Mouse (Mus musculus): ENCODE results near the gene Galm. TPM values are rescaled to one million over a fixed set of nuclear protein-coding genes. Genes with fewer than 3 reads are reported as not detected.

Galm gene
- polyA plus RNA-seq, 1 experiment from 2014 or later: 10.0 TPM

DNA sequence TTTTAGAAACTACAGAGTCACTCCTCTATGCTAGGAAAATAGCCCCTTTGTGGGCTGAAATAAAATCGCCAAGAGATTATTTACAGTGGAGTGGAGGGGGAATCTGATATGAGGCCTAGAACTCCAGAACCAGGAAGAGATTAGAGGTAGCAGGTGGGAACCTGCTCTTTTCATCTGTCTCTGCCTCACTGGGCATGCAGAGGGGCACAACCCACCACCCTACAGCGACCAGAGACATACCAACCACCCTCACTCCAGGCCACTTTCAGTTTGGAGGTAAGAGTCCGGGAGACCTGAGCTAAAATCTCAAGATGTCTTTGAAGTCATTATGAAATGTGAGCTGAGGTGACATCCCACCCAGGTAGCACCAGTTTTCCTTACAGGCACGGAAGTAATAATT is 2.1 kb downstream of the Galm start:
- Histone ChIP-seq H3K9me3 (replicated peaks) (no peaks in the 10 kb centered on the region), H3K36me3 (no peaks in the 10 kb centered on the region), H3K9ac (no peak overlapping the region), H3K4me2 (no peak overlapping the region), H3K4me1 (replicated peaks) (peaks cover 20% of the 10 kb centered on the region), H3K4me3 (no peak overlapping the region), H3K27ac (ENCODE audit: poor library complexity, severe bottlenecking) (no peak overlapping the region), H3K27me3 (replicated peaks) (0 out of 2 replicates have a peak, but pooled peaks cover 6% of the 10 kb centered on the region)
- 81% methylated on average over 4 of the region's 4 CpGs for whole genome bisulfite sequencing
- ATAC-seq (ENCODE audit: insufficient number of reproducible peaks, low FRiP score): no peak

DNA sequence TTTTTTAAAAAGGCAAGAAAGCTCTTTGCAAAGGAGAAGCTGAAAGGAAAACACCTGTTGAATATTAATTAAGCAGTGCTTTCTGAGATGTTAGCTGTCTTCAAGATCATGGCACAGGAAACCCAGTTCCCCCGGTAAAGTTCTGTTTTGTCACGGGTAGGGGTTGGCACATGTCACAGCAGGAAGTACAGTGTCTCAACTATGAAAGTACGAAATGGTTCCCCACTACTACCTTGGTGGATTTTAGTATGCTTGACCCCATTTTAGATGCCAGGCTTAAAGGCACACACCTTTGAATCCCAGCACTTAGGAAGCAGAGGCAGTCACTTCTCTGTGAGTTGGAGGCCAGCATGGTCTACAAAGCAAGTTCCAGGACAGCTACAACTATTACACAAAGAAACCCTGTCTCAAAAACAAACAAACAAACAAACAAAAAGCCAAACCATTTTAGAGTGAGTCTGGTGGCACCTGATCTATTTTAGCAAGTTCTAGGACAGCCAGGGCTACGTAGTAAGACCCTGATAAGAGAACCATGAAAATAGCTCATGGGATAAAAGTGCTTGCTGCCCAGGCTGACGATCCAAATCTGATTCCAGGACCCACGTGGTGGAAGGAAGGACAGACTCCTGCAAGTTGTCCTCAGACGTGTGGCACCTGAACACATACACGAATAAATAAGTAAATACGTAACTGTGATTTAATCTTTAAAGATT is 3.6 kb downstream of the Galm start:
- 57% methylated on average over 9 of the region's 9 CpGs for WGBS
- no peak for ATAC-seq (ENCODE audit: insufficient number of reproducible peaks, low FRiP score)
- H3K4me2 ChIP-seq: no peak overlapping the region
- peaks cover 20% of the 10 kb centered on the region for H3K4me1 ChIP-seq (replicated peaks)
- no peak overlapping the region for H3K9ac ChIP-seq
- H3K27me3 ChIP-seq (replicated peaks): 0 out of 2 replicates have a peak, but pooled peaks cover 3% of the 10 kb centered on the region
- no peaks in the 10 kb centered on the region for H3K36me3 ChIP-seq
- no peaks in the 10 kb centered on the region for H3K9me3 ChIP-seq (replicated peaks)
- H3K27ac ChIP-seq (ENCODE audit: poor library complexity, severe bottlenecking): no peak overlapping the region
- H3K4me3 ChIP-seq: no peak overlapping the region

DNA sequence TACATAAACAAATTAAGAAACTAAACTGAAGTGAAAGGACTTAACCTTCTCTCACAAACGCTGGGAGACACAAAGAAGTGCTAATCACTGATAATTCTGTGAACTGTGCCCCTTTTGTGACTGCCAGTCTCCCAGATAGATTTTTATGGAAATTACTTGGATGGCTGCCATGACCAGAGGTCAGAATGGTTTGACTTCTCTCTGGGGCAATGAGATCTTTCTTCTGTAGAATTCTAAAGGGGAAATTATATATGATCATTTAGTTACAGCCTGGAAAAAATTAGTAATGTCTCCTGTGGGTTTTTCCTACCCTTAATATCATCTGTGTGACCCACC is 4.1 kb downstream of the Galm start:
- no peaks in the 10 kb centered on the region for H3K36me3 ChIP-seq
- 19% methylated on average over 1 of the region's 1 CpGs for WGBS
- ATAC-seq (ENCODE audit: insufficient number of reproducible peaks, low FRiP score): no peak
- H3K4me2 ChIP-seq: no peak overlapping the region
- no peak overlapping the region for H3K4me3 ChIP-seq
- H3K27ac ChIP-seq (ENCODE audit: poor library complexity, severe bottlenecking): no peak overlapping the region
- no peak overlapping the region for H3K9ac ChIP-seq
- H3K27me3 ChIP-seq (replicated peaks): no peaks in the 10 kb centered on the region
- no peaks in the 10 kb centered on the region for H3K9me3 ChIP-seq (replicated peaks)
- peaks cover 20% of the 10 kb centered on the region for H3K4me1 ChIP-seq (replicated peaks)

DNA sequence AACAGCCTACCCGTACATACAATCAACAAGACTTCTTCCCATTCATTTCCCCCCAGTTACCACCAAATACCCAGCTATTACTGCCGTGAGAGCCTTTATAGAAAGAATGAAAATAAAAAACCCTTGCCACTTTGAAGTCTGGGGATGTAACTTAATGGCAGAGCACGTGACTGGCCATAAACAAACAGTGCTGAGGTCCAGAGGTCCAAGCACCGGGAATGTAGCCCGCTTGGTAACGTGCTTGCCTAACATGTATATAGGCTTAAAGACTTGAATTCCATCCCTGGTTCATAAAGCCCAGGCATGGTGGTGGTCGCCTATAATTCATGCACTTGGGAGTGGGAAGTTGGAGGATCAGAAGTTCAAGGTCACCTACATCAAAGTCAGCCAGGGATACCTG is 4.6 kb downstream of the Galm start:
- Histone ChIP-seq H3K9me3 (replicated peaks) (no peaks in the 10 kb centered on the region), H3K9ac (no peak overlapping the region), H3K4me2 (no peak overlapping the region), H3K27me3 (replicated peaks) (no peaks in the 10 kb centered on the region), H3K4me3 (no peak overlapping the region), H3K36me3 (no peaks in the 10 kb centered on the region), H3K4me1 (replicated peaks) (peaks cover 20% of the 10 kb centered on the region), H3K27ac (ENCODE audit: poor library complexity, severe bottlenecking) (no peak overlapping the region)
- 89% methylated on average over 7 of the region's 7 CpGs for WGBS
- no peak for ATAC-seq (ENCODE audit: insufficient number of reproducible peaks, low FRiP score)

DNA sequence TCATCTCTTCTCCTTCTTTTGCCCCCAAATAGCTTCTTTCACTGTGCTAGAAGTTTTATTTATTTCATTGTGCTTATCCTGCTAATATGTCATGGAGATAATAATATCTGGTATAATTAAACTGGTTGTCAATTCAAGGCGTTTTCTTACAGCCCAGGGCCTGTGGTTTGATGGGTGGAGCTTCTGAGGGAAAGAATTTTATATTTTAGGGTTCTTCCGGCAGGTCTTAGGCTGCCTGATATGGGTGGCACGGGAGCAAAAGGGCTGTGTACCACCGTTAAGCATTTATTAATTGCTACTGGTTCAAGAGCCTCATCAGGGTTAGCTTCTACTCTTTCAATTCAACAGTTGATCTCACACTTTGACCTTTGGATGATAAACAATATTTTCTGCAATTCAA is 5.2 kb downstream of the Galm start:
- Histone ChIP-seq H3K27ac (ENCODE audit: poor library complexity, severe bottlenecking) (no peak overlapping the region), H3K9me3 (replicated peaks) (no peaks in the 10 kb centered on the region), H3K4me1 (replicated peaks) (peaks cover 20% of the 10 kb centered on the region), H3K4me3 (no peak overlapping the region), H3K4me2 (no peak overlapping the region), H3K36me3 (no peaks in the 10 kb centered on the region), H3K27me3 (replicated peaks) (no peaks in the 10 kb centered on the region), H3K9ac (no peak overlapping the region)
- 82% methylated on average over 4 of the region's 4 CpGs for WGBS
- no peak for ATAC-seq (ENCODE audit: insufficient number of reproducible peaks, low FRiP score)

DNA sequence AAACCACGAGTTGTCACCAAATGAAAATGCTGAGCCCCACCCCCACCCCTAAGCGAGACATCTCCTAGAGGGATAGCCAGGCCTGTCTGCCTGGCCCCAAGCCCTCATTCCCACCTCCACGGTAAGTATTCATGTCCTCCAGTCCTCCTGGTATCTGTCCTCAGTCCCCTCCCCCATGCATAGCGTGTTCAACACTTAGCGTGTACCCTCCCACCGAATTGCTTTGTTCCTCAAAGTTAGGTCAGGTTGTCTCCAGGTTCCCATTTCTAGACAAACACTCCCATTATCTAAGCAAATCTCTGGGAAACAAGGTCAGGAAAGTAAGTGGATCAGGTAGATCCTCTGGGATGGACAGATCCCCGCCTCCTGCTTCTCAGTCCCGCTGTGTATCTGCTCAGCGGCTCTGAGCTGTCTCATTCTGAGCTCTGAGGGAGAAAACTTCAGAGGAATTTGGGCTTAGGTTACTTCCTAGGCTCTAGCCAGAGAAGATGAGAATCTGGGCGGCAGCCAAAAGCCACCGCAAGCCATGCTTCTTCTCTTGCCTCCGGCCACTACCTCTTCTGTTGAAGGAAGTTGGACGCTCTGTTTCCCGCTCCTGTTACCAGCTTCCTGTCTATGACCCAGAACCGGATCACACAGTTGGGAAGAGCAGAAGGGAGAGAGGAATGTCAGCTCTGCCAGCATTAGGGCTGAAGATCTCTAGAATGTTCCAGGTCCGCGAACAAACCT is 11.3 kb downstream of the Galm start:
- ATAC-seq (ENCODE audit: insufficient number of reproducible peaks, low FRiP score): no peak
- WGBS: 68% methylated on average over 17 of the region's 17 CpGs
- Histone ChIP-seq H3K4me1 (replicated peaks) (no peaks in the 10 kb centered on the region), H3K4me3 (no peak overlapping the region), H3K36me3 (no peaks in the 10 kb centered on the region), H3K9ac (no peak overlapping the region), H3K4me2 (no peak overlapping the region), H3K9me3 (replicated peaks) (no peaks in the 10 kb centered on the region), H3K27me3 (replicated peaks) (no peaks in the 10 kb centered on the region), H3K27ac (ENCODE audit: poor library complexity, severe bottlenecking) (no peak overlapping the region)

DNA sequence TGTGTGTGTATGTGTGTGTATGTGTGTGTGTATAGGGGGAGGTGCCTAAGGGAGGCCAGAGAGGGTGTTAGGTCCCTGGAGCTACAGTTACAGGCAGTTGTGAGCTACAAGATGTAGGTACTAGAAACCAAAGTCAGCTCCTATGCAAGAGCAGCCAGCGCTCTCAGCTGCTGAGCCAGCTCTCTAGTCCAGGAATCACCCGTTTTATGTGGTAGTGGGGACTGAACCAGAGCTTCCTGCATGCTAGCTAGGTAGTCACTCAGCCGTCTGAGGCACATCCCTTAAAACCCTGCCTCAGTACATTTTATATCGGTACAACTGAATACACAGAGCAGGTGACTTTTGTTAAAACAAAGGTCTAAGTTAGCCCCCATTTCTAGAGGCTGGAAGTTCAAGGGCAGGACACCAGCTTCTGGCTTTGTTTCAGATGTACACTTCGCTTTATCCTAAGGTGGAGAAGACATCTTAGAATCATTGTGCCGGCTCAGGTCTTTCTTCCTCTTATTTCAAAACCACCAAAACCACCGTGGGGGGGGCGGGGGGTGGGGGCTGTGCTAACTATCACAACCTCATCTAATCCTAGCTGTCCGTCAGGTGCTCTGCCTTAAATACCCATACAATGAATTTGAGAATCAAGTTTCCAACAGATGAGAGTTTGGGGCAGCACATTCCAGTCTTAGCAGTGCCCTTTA is 12.6 kb downstream of the Galm start:
- H3K9me3 ChIP-seq (replicated peaks): no peaks in the 10 kb centered on the region
- no peak for ATAC-seq (ENCODE audit: insufficient number of reproducible peaks, low FRiP score)
- H3K27me3 ChIP-seq (replicated peaks): no peaks in the 10 kb centered on the region
- no peak overlapping the region for H3K4me3 ChIP-seq
- H3K4me2 ChIP-seq: no peak overlapping the region
- no peak overlapping the region for H3K27ac ChIP-seq (ENCODE audit: poor library complexity, severe bottlenecking)
- 76% methylated on average over 9 of the region's 9 CpGs for WGBS
- no peak overlapping the region for H3K9ac ChIP-seq
- no peaks in the 10 kb centered on the region for H3K36me3 ChIP-seq
- no peaks in the 10 kb centered on the region for H3K4me1 ChIP-seq (replicated peaks)

DNA sequence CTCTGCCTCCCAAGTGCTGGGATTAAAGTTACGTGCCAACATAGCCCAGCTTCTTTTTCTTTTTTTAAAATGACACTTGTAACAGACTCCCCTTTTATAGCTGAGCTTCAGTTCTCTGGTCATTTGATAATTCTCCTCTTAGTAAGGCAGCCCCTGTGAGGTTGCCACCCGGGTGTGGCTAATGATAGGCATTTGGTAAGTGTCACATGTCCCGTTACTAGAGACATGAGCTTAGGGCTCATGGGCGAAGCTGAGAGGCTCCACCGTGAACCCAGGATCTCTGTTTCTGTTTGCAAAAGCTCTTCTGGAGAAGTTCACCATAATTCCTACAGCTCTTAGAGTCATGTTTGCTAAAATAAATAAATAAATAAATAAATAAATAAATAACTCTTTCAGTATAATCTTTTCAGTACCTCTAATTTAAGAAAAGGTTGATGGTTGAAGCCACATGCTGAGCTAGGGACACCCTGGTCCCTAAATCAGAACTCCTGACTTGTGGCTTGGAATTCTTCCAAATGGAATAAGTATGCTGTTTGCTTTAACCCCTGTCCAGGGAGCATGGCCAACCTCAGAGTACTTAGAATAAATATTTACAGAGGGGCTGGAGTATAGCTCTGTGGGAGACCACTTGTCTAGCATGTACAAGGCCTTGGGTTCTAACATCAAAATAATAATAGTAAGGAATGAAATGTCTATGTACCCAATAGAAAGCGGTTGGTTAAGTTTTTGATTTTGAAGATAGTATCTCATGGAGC is 16.4 kb downstream of the Galm start:
- H3K4me1 ChIP-seq (replicated peaks): peaks cover 11% of the 10 kb centered on the region
- H3K9me3 ChIP-seq (replicated peaks): no peaks in the 10 kb centered on the region
- H3K4me2 ChIP-seq: no peak overlapping the region
- no peaks in the 10 kb centered on the region for H3K36me3 ChIP-seq
- ATAC-seq (ENCODE audit: insufficient number of reproducible peaks, low FRiP score): no peak
- no peaks in the 10 kb centered on the region for H3K27me3 ChIP-seq (replicated peaks)
- H3K9ac ChIP-seq: no peak overlapping the region
- WGBS: 80% methylated on average over 6 of the region's 6 CpGs
- H3K4me3 ChIP-seq: no peak overlapping the region
- no peak overlapping the region for H3K27ac ChIP-seq (ENCODE audit: poor library complexity, severe bottlenecking)

DNA sequence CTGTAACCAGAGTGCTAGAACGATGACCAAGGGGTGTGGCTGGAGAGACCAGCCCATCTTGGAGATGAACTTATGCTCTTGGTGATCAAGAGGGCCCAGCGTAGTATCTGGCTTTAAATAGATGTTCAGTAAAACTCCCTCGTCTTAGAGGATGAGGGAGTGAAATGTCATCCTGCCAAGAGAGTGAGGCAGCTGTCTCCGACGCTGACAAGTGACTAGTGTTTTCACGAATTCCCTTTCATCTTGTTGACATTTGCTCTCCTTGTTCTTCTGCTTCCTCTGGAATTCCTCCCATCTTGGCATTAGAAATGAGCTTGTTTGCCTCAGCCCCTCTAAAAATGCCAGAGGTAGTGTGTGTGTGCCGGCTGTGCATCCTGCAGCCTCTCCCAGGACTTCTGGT is 17.9 kb downstream of the Galm start:
- no peak overlapping the region for H3K4me3 ChIP-seq
- no peak overlapping the region for H3K4me2 ChIP-seq
- 36% methylated on average over 7 of the region's 7 CpGs for WGBS
- H3K27me3 ChIP-seq (replicated peaks): no peaks in the 10 kb centered on the region
- H3K4me1 ChIP-seq (replicated peaks): peaks cover 16% of the 10 kb centered on the region
- H3K27ac ChIP-seq (ENCODE audit: poor library complexity, severe bottlenecking): no peak overlapping the region
- ATAC-seq (ENCODE audit: insufficient number of reproducible peaks, low FRiP score): no peak
- no peaks in the 10 kb centered on the region for H3K36me3 ChIP-seq
- H3K9ac ChIP-seq: no peak overlapping the region
- H3K9me3 ChIP-seq (replicated peaks): no peaks in the 10 kb centered on the region

DNA sequence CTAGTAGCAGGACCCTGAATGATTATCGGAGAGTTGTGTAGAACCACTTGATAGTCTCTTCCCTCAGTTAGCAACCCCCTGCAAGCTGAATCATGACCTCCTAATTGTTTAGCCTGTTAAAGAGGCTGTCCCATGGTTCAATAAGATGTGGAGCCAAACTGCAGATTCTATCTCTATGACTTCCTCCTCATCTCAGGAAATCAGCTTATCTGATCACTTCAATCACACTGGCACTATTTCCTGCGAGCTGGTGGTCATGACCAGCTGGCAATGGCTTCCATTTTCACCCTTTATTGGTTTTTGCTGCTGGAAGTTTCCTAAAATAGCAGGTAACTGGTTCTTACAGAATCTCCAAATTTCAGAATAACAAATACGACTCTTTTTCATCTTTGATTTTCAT is 18.5 kb downstream of the Galm start:
- Histone ChIP-seq H3K4me3 (no peak overlapping the region), H3K9ac (no peak overlapping the region), H3K4me1 (replicated peaks) (peaks cover 16% of the 10 kb centered on the region), H3K9me3 (replicated peaks) (no peaks in the 10 kb centered on the region), H3K27me3 (replicated peaks) (no peaks in the 10 kb centered on the region), H3K4me2 (no peak overlapping the region), H3K27ac (ENCODE audit: poor library complexity, severe bottlenecking) (no peak overlapping the region), H3K36me3 (no peaks in the 10 kb centered on the region)
- 72% methylated on average over 3 of the region's 3 CpGs for WGBS
- ATAC-seq (ENCODE audit: insufficient number of reproducible peaks, low FRiP score): no peak

Measured in heart, embryonic 12.5 days (tissue).